Mouse (Mus musculus): ENCODE measurements around the gene Dapk1. TPM values are rescaled to one million over a fixed set of nuclear protein-coding genes. Genes with fewer than 3 reads are reported as not detected.

Dapk1 gene
- polyA plus RNA-seq, 1 experiment from 2014 or later, result 34.5 TPM

DNA sequence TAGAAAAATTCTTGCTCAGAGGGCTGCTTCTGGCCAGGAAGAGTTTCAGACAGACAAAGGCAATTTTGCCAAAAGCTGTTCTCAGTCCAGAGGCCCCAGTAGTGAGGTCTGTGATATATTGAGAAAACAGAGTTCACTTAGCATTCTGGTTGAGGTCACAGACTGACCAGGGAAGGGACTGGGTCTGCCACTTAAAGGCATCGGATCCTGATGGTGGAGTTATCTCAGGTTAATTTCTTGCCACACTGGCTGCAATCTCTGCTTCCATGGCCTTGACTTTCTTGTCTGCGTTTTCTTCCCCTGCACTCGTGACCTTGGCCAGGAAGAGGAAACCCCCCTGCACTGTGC, 127.3 kb downstream of the Dapk1 start:
- ATAC-seq (ENCODE audit: low read depth), result no peak
- WGBS, result 69% methylated on average over 3 of the region's 3 CpGs
- H3K4me1 ChIP-seq (ENCODE audit: control insufficient read depth, insufficient read depth, low read length), result no peaks in the 10 kb centered on the region

DNA sequence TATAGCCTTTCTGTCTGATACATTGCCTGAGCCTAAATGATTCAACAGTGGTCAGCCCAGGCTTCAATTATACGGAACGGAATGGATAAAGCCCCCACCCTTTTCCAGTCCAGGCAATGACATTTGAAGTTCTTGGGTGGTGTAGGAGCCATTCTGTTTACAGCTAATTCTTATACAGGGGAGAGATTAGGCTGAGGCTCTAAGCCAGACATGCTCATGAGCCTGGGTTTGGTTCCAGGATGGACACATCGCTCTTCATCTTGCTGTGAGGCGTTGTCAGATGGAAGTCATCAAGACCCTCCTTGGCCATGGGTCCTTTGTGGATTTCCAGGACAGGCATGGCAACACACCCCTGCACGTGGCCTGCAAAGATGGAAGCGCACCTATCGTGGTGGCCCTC, 128.8 kb downstream of the Dapk1 start:
- no peak overlapping the region for H3K9ac ChIP-seq (replicated peaks; ENCODE audit: low read depth, low read length)
- no peaks in the 10 kb centered on the region for H3K27me3 ChIP-seq (ENCODE audit: control insufficient read depth, insufficient read depth, low read length)
- 96% methylated on average over 7 of the region's 7 CpGs for WGBS
- H3K4me1 ChIP-seq (ENCODE audit: control insufficient read depth, insufficient read depth, low read length), result no peaks in the 10 kb centered on the region
- H3K36me3 ChIP-seq (ENCODE audit: control insufficient read depth, insufficient read depth, low read length), result peaks cover 23% of the 10 kb centered on the region
- ATAC-seq (ENCODE audit: low read depth), result no peak
- H3K4me2 ChIP-seq (ENCODE audit: low read depth, low read length), result no peak overlapping the region
- H3K27ac ChIP-seq (ENCODE audit: low read depth, low read length), result no peak overlapping the region
- H3K4me3 ChIP-seq (ENCODE audit: low read depth, low read length), result no peak overlapping the region
- H3K9me3 ChIP-seq (ENCODE audit: control insufficient read depth, low read length), result no peaks in the 10 kb centered on the region

More for the DNA sequence above, 127.3 kb downstream of the Dapk1 start:
- Histone ChIP-seq H3K4me2 (ENCODE audit: low read depth, low read length) (no peak overlapping the region), H3K27me3 (ENCODE audit: control insufficient read depth, insufficient read depth, low read length) (no peaks in the 10 kb centered on the region), H3K27ac (ENCODE audit: low read depth, low read length) (no peak overlapping the region), H3K36me3 (ENCODE audit: control insufficient read depth, insufficient read depth, low read length) (peaks cover 31% of the 10 kb centered on the region), H3K9ac (replicated peaks; ENCODE audit: low read depth, low read length) (no peak overlapping the region), H3K9me3 (ENCODE audit: control insufficient read depth, low read length) (no peaks in the 10 kb centered on the region), H3K4me3 (ENCODE audit: low read depth, low read length) (no peak overlapping the region)

DNA sequence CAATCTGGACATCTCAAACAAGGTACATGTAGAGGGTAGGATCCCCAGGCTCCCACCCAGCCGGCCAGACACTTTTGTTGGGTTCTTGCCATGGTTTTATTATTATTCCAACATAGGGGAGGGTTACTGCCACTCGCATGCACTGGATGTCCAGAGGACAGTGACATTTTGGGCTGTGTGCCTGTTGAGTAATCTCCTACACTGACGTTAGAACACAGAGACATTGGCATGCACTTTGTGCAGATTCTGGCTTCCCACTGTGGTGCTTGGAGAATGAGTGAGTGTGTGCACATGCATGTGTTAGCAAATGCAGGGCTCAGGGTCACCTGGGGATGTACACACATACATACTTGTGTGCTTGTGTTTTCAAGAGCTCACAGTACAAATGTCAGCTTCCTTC, 129.3 kb downstream of the Dapk1 start:
- WGBS, result 89% methylated on average over 3 of the region's 3 CpGs
- H3K9ac ChIP-seq (replicated peaks; ENCODE audit: low read depth, low read length), result no peak overlapping the region
- H3K27ac ChIP-seq (ENCODE audit: low read depth, low read length), result no peak overlapping the region
- no peak overlapping the region for H3K4me3 ChIP-seq (ENCODE audit: low read depth, low read length)
- H3K4me2 ChIP-seq (ENCODE audit: low read depth, low read length), result no peak overlapping the region
- no peaks in the 10 kb centered on the region for H3K27me3 ChIP-seq (ENCODE audit: control insufficient read depth, insufficient read depth, low read length)
- ATAC-seq (ENCODE audit: low read depth), result no peak
- no peaks in the 10 kb centered on the region for H3K9me3 ChIP-seq (ENCODE audit: control insufficient read depth, low read length)
- peaks cover 21% of the 10 kb centered on the region for H3K36me3 ChIP-seq (ENCODE audit: control insufficient read depth, insufficient read depth, low read length)
- H3K4me1 ChIP-seq (ENCODE audit: control insufficient read depth, insufficient read depth, low read length), result no peaks in the 10 kb centered on the region

DNA sequence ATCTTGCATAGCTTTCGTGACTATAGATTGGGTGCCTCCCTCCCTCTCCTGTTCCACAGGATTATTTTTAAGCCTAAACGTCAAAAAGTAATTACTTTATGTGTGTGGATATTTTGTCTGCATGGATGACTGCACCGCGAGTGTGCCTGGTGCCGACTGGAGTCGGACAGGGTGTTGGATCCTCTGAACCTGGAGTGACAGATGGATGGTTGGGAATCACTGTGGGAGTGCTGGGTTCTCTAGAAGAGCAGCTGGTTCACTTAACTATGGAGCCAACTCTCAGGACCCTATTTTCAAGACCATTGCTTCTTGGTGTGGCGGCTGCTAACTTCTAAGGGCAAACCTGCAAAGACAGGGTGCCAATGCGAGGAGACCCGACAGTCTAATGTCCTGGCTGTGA, 133.6 kb downstream of the Dapk1 start:
- Histone ChIP-seq H3K4me3 (ENCODE audit: low read depth, low read length) (no peak overlapping the region), H3K9ac (replicated peaks; ENCODE audit: low read depth, low read length) (no peak overlapping the region), H3K4me2 (ENCODE audit: low read depth, low read length) (no peak overlapping the region), H3K36me3 (ENCODE audit: control insufficient read depth, insufficient read depth, low read length) (peaks cover 19% of the 10 kb centered on the region), H3K27me3 (ENCODE audit: control insufficient read depth, insufficient read depth, low read length) (no peaks in the 10 kb centered on the region), H3K27ac (ENCODE audit: low read depth, low read length) (no peak overlapping the region), H3K4me1 (ENCODE audit: control insufficient read depth, insufficient read depth, low read length) (no peaks in the 10 kb centered on the region), H3K9me3 (ENCODE audit: control insufficient read depth, low read length) (no peaks in the 10 kb centered on the region)
- WGBS, result 87% methylated on average over 9 of the region's 9 CpGs
- no peak for ATAC-seq (ENCODE audit: low read depth)

DNA sequence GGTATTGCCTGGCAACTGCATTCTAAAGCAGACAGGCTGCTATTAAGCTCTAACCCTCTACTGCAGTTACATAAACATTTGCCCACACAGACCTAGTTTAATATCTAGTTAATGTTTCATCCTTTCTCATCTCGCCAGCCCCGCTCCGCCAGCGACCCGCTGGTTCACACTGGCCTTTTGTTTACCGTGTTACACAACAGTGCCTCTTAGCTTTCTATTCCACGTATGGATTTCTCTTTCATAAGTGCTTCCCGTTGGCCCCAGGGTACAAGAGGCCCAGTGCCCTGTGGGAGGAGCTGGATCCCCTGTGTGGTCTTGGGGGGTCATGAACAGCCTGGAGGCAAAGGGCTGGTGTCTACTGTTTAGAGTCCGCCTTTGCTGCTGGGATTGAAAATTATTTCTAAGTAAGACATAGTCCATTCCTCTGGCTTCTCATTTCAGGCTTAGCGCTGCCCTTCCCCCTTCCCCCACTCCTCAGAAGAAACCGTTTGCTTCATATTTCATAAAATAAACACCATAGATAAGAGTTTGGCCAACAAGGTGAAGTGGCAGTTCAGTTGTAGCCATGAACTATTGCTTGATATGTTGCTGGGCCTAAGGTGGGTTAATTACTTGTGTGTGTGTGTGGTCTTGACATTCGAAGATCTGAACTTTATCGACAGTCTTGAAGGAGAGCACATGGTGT, 134.8 kb downstream of the Dapk1 start:
- no peaks in the 10 kb centered on the region for H3K27me3 ChIP-seq (ENCODE audit: control insufficient read depth, insufficient read depth, low read length)
- H3K4me1 ChIP-seq (ENCODE audit: control insufficient read depth, insufficient read depth, low read length), result no peaks in the 10 kb centered on the region
- no peak for ATAC-seq (ENCODE audit: low read depth)
- H3K36me3 ChIP-seq (ENCODE audit: control insufficient read depth, insufficient read depth, low read length), result peaks cover 15% of the 10 kb centered on the region
- no peak overlapping the region for H3K4me2 ChIP-seq (ENCODE audit: low read depth, low read length)
- H3K27ac ChIP-seq (ENCODE audit: low read depth, low read length), result no peak overlapping the region
- 69% methylated on average over 13 of the region's 13 CpGs for WGBS
- H3K4me3 ChIP-seq (ENCODE audit: low read depth, low read length), result no peak overlapping the region
- no peaks in the 10 kb centered on the region for H3K9me3 ChIP-seq (ENCODE audit: control insufficient read depth, low read length)
- no peak overlapping the region for H3K9ac ChIP-seq (replicated peaks; ENCODE audit: low read depth, low read length)

DNA sequence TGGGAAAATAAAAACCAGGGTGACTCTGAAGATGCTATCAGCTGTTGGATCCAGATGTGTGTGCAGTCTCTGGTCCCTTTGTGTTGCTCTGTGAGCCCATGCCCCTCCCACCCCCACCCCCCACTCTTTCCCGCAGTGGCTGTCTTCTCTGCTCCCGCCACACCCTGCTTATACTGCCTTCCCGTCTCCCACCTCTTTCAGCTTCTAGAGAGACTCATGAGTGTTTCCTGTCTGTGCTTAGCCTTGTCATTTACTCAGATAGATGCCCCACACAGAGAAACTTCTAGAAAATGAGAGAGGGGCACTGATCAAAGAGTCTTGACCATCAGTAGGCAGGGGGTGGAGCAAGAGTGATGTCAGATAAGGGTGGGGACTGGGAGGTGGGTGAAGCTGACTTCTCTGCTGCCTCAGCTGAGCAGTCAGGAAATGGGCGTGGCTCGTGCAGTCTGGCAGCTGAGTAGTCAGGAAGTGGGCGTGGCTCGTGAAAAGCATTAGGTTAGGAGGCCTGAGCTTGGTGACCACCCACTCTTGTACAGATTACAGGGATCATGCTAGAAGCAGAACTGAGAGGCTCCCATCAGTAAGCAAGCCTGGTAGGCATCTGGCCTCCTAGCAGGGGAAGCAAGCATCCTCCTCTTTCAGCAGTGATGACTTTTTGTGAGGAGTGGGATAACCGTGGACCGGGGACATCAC, 136.0 kb downstream of the Dapk1 start:
- Histone ChIP-seq H3K36me3 (ENCODE audit: control insufficient read depth, insufficient read depth, low read length) (peaks cover 22% of the 10 kb centered on the region), H3K9ac (replicated peaks; ENCODE audit: low read depth, low read length) (no peak overlapping the region), H3K9me3 (ENCODE audit: control insufficient read depth, low read length) (no peaks in the 10 kb centered on the region), H3K27ac (ENCODE audit: low read depth, low read length) (no peak overlapping the region), H3K4me3 (ENCODE audit: low read depth, low read length) (no peak overlapping the region), H3K27me3 (ENCODE audit: control insufficient read depth, insufficient read depth, low read length) (no peaks in the 10 kb centered on the region), H3K4me1 (ENCODE audit: control insufficient read depth, insufficient read depth, low read length) (no peaks in the 10 kb centered on the region), H3K4me2 (ENCODE audit: low read depth, low read length) (peak overlapping the region; percentile 14; the same call in 1 of the 2 replicates)
- 22% methylated on average over 9 of the region's 9 CpGs for WGBS
- peak; percentile 59 for ATAC-seq (ENCODE audit: low read depth)

DNA sequence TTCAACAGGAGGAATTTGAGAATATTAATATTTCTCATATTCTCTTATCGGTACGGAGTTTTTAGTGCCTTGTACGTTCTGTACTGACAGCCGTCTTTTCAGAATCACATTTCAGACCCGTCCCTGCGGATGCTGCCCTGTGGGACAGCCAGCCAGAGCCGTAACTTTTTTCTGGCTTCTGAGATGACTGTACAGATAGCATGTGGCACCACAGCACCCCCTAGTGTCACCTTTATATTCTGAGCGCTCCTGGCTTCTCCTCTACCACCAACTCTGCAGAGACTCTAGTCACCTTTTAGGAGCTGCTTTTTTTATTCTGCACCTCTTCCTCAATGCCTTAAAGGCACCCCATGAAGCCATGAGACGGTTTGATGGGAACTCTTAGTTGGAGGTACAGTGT, 136.7 kb downstream of the Dapk1 start:
- WGBS, result 16% methylated on average over 9 of the region's 9 CpGs
- no peaks in the 10 kb centered on the region for H3K9me3 ChIP-seq (ENCODE audit: control insufficient read depth, low read length)
- peak; percentile 75 for ATAC-seq (ENCODE audit: low read depth)
- H3K4me3 ChIP-seq (ENCODE audit: low read depth, low read length), result no peak overlapping the region
- H3K36me3 ChIP-seq (ENCODE audit: control insufficient read depth, insufficient read depth, low read length), result peaks cover 22% of the 10 kb centered on the region
- no peaks in the 10 kb centered on the region for H3K27me3 ChIP-seq (ENCODE audit: control insufficient read depth, insufficient read depth, low read length)
- H3K4me2 ChIP-seq (ENCODE audit: low read depth, low read length), result peak overlapping the region; percentile 14; the same call in 1 of the 2 replicates
- H3K27ac ChIP-seq (ENCODE audit: low read depth, low read length), result no peak overlapping the region
- peaks cover 2% of the 10 kb centered on the region for H3K4me1 ChIP-seq (ENCODE audit: control insufficient read depth, insufficient read depth, low read length)
- H3K9ac ChIP-seq (replicated peaks; ENCODE audit: low read depth, low read length), result no peak overlapping the region

DNA sequence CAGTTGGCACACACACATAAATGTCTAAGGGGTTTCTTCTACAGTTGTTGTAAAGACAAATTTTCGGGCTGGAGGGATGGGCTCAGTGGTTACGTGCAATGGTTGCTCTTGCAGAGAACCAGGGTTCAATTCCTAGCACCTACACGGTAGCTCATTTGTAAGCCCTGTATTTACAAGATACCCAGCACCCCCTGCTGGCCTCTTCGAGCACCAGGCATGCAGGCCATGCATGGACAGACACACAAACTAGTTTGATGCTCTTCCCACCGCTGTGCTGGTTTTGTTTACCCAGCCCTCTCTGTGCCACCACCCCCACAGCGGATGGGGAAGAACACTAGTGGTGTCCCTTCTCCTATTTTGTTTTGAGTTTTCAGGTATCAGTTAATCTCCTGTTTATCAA, 138.5 kb downstream of the Dapk1 start:
- Histone ChIP-seq H3K4me3 (ENCODE audit: low read depth, low read length) (no peak overlapping the region), H3K27ac (ENCODE audit: low read depth, low read length) (no peak overlapping the region), H3K4me2 (ENCODE audit: low read depth, low read length) (no peak overlapping the region), H3K27me3 (ENCODE audit: control insufficient read depth, insufficient read depth, low read length) (no peaks in the 10 kb centered on the region), H3K36me3 (ENCODE audit: control insufficient read depth, insufficient read depth, low read length) (peaks cover 22% of the 10 kb centered on the region), H3K9me3 (ENCODE audit: control insufficient read depth, low read length) (no peaks in the 10 kb centered on the region), H3K9ac (replicated peaks; ENCODE audit: low read depth, low read length) (no peak overlapping the region), H3K4me1 (ENCODE audit: control insufficient read depth, insufficient read depth, low read length) (peaks cover 3% of the 10 kb centered on the region)
- ATAC-seq (ENCODE audit: low read depth), result no peak
- 93% methylated on average over 6 of the region's 6 CpGs for WGBS

DNA sequence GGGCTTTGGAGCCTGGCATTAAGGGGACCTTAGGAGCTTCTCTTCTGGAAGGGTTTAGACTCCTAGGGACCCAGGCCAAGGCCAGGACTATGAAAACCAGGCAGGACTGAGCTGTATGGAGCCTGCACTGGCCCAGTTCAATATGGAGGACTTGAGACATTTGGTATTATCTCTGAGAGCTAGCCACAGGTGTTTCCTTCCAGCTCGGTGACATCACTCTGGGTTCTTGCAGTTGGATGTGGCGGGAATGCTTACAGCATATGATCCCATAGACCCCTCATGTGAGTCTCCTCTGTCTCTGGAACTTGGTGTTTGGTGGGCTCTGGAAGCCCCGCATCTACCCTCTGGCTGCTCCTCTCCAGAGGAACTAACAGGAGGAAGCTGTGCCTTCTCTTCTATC, 140.9 kb downstream of the Dapk1 start:
- ATAC-seq (ENCODE audit: low read depth), result no peak
- H3K4me1 ChIP-seq (ENCODE audit: control insufficient read depth, insufficient read depth, low read length), result peaks cover 3% of the 10 kb centered on the region
- no peak overlapping the region for H3K27ac ChIP-seq (ENCODE audit: low read depth, low read length)
- no peak overlapping the region for H3K4me2 ChIP-seq (ENCODE audit: low read depth, low read length)
- no peaks in the 10 kb centered on the region for H3K27me3 ChIP-seq (ENCODE audit: control insufficient read depth, insufficient read depth, low read length)
- no peaks in the 10 kb centered on the region for H3K9me3 ChIP-seq (ENCODE audit: control insufficient read depth, low read length)
- H3K36me3 ChIP-seq (ENCODE audit: control insufficient read depth, insufficient read depth, low read length), result peaks cover 16% of the 10 kb centered on the region
- H3K9ac ChIP-seq (replicated peaks; ENCODE audit: low read depth, low read length), result no peak overlapping the region
- no peak overlapping the region for H3K4me3 ChIP-seq (ENCODE audit: low read depth, low read length)
- 90% methylated on average over 3 of the region's 3 CpGs for WGBS

Measured in neural tube, embryonic 14.5 days (tissue).